Mouse (Mus musculus) spleen, adult 2 months (tissue): Measurements from ENCODE around the gene Rasgrp2. TPM values are rescaled to one million over a fixed set of nuclear protein-coding genes. Genes with fewer than 3 reads are reported as not detected.

Source experiments
- DNase-seq, 2 experiments: peaks; one replicate each; pipeline versions ENCODE4 v3.0.0 to v3.0.0-alpha.2; 2012 to 2021; ENCODE audit warnings: low spot score in 2 of 2, low read depth in 1 of 2
- H3K27ac ChIP-seq: fragments of 200-500 bp; 2 replicates; pipeline ENCODE4 v1.5.1; 2012; ENCODE audit warnings: low read length, inconsistent platforms; ENCODE audit not compliant: insufficient read depth
- H3K27me3 ChIP-seq: fragments of 200-500 bp; 2 replicates; pipeline ENCODE4 v1.6.1; 2012; ENCODE audit warnings: mild to moderate bottlenecking, moderate library complexity, low read length, inconsistent platforms; ENCODE audit not compliant: control insufficient read depth, insufficient read depth
- H3K36me3 ChIP-seq: fragments of 200-500 bp; 2 replicates; pipeline ENCODE4 v1.6.1; 2012; ENCODE audit warnings: mild to moderate bottlenecking, low read length, inconsistent platforms; ENCODE audit not compliant: control insufficient read depth, insufficient read depth
- H3K4me1 ChIP-seq: fragments of 200-500 bp; 2 replicates; pipeline ENCODE4 v1.6.1; 2011; ENCODE audit warnings: inconsistent platforms; ENCODE audit not compliant: control insufficient read depth, insufficient read depth, insufficient read length
- H3K4me3 ChIP-seq: fragments of 200-500 bp; 2 replicates; pipeline ENCODE4 v1.5.1; 2011; ENCODE audit warnings: mild to moderate bottlenecking, inconsistent platforms; ENCODE audit not compliant: insufficient read depth, insufficient read length; ENCODE audit errors: extremely low read depth
- CTCF ChIP-seq: fragments of 200-500 bp; IDR thresholded peaks from 2 replicates; pipeline ENCODE4 v1.5.1; 2011; ENCODE audit warnings: mild to moderate bottlenecking, inconsistent platforms; ENCODE audit not compliant: insufficient read depth, insufficient read length, insufficient replicate concordance; ENCODE audit errors: extremely low read depth
- POLR2A ChIP-seq: fragments of 200-500 bp; IDR thresholded peaks from 2 replicates; pipeline ENCODE4 v1.6.1; 2011; ENCODE audit warnings: low read depth, low read length, inconsistent platforms
- WGBS: fragments of 180-500 bp; shearing (Covaris S2); methylation state at CpG from one replicate; pipeline ENCODE4 v1.1.7; 2018; 5-methylcytosine and 5-hydroxymethylcytosine counted together
- polyA plus RNA-seq: library from polyadenylated mRNA; depleted of rRNA; stranded (reverse); fragments of >200 nt; gene quantifications from 2 replicates; pipeline ENCODE4 v1.2.3, GENCODE M21; 2012

The Rasgrp2 gene
- polyA plus RNA-seq, 1 experiment: 681 TPM

DNA sequence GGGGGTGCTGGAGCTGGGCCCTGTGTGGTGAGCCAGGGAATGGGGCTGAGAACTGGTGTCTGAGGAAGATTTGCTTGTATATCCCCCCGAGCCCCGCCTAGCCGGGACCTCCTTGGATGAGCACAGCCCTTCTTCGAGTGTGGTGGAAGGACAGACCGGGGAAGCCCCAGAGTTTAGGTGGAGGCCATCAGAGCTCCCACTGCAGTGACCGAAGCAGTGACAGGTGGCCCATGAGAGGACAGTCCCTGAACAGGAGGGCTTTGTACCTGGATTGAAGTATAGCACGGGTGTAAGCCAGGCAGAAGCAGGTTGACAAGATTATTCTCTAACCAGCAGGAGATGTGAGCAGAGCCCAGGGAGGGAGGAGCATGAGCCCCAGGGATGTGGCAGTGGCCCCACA lies 50.7 kb downstream of the Rasgrp2 start:
- H3K27ac ChIP-seq: no peak overlapping the region
- no peaks in the 10 kb centered on the region; the same call in 1 of the 2 replicates for H3K27me3 ChIP-seq
- no peak for DNase-seq
- H3K36me3 ChIP-seq: no peaks in the 10 kb centered on the region
- H3K4me1 ChIP-seq: peaks cover 9% of the 10 kb centered on the region; the same call in 1 of the 2 replicates
- WGBS: 87% methylated on average over 7 of the region's 7 CpGs
- TF ChIP-seq POLR2A (no peak), CTCF (no peak)
- no peak overlapping the region for H3K4me3 ChIP-seq

DNA sequence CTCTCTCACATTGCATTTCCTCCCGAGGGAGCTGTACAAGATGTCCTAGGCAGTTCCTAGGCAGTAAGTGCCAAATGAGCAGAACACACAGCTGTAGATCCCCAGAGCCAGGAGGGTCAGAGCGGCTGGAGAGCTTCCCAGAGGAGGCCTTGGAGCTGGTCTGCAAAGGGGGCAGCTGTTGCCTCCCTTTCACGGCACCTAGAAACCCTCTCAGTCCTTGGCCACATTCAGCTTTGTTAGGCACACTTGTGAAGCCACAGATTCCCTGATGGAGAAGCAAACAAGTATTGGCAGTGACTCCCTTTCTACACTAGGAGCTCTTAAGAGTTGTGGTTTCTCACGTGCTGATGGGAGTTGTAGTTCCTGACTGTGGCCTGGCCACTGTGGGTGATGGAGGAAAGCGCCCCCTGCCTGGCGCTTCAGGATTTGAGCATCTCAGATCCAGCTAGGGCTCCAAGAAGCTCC lies 52.9 kb downstream of the Rasgrp2 start:
- no peaks in the 10 kb centered on the region; the same call in 1 of the 2 replicates for H3K27me3 ChIP-seq
- H3K36me3 ChIP-seq: no peaks in the 10 kb centered on the region
- WGBS: 29% methylated on average over 6 of the region's 6 CpGs
- no peak overlapping the region for H3K27ac ChIP-seq
- peak; percentile 54 to 67 for DNase-seq
- TF ChIP-seq CTCF: peak; percentile 61; the same call in 1 of the 2 replicates
- no peak for TF ChIP-seq POLR2A
- H3K4me3 ChIP-seq: no peak overlapping the region
- H3K4me1 ChIP-seq: peaks cover 5% of the 10 kb centered on the region; the same call in 1 of the 2 replicates

DNA sequence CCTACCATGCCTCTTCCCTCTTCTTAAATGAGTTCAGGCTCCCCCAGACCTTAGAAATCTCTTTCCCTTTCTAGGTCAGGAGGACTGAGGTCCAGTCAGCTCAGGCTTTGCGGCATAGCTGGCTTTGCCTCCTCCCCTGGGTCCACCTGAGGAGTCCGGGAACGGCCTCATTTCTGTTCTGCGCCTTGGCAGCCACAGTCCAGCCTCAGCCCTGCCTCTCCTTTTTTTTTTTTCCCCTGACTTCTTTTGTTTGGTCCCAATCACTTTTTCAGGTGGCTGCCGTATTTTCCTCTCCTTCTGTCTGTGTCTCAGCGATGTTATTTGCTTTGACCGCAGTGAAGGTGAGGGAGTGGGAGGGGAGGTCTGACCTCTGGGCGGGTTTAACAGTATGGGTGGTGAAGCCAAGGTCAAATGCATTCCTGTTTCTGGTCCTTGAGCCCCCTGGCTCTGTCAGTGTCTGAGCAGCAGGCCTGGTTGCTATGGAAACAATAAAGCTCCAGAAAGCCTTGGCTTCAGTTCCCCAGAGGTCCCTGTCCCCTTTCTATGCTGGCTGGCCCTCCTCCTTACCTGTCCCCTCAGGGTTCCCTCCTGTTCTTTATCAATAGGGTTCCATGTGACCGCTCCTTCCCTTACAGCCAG lies 53.7 kb downstream of the Rasgrp2 start:
- no peak overlapping the region for H3K4me3 ChIP-seq
- H3K36me3 ChIP-seq: no peaks in the 10 kb centered on the region
- no peak overlapping the region for H3K27ac ChIP-seq
- no peak for DNase-seq
- H3K27me3 ChIP-seq: no peaks in the 10 kb centered on the region; the same call in 1 of the 2 replicates
- 91% methylated on average over 9 of the region's 9 CpGs for WGBS
- peaks cover 3% of the 10 kb centered on the region; the same call in 1 of the 2 replicates for H3K4me1 ChIP-seq
- TF ChIP-seq CTCF (no peak), POLR2A (no peak)

DNA sequence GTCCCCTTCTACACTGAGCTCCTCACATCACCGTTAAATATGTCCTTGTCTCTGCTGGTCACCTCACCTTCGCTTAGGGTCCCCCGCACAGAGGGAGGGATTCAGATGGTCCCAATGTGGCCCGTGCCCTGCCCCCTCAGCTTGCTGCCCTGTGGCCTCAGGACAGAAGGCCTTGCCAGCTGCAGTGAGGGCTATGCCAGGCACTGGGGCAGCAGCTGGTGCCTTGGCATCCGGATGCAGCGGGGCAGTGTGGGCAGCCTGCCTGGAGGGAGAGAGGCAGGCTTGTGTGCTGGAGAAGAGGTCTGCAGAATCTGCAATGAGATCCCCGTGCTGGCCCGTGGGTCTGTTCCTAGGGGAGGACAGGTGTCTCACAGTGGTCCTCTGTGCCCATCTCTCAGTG lies 54.2 kb downstream of the Rasgrp2 start:
- no peak for DNase-seq
- H3K4me1 ChIP-seq: peaks cover 3% of the 10 kb centered on the region; the same call in 1 of the 2 replicates
- H3K36me3 ChIP-seq: no peaks in the 10 kb centered on the region
- H3K4me3 ChIP-seq: no peak overlapping the region
- WGBS: 94% methylated on average over 8 of the region's 8 CpGs
- H3K27ac ChIP-seq: no peak overlapping the region
- TF ChIP-seq POLR2A: no peak
- no peak for TF ChIP-seq CTCF
- H3K27me3 ChIP-seq: no peaks in the 10 kb centered on the region

DNA sequence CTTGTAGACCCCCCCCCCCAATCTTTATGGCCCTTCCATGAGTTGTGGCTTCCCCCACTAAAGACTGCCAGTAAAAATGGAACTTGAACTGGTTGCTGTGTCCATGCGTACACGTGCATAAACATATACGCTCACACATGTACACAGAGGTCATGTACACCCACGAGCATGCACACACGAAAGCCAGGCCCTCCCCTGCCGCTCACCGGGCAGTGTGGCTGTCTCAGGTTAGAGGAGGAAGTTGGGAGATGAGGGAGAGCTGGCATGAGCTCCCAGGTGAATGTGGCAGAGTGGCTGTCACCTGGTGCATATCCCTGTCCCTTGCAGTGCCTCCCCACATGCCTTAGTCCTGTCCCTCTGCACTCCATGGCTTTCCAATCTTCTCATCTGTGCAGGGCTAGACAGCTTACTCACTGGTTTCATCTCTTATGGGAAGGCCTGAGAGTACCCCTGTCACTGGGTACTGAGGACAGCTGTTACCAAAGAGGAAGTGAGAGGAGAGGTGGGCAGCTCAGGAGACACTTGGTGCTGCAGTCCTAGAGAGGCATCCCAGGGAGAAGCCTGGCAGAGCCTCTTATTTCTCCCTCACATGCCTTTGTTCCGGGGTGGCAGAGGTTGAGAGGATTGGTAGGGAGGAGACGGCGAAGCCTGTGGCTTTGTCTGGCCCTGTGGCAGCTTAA lies 55.0 kb downstream of the Rasgrp2 start:
- Histone ChIP-seq H3K36me3 (no peaks in the 10 kb centered on the region), H3K4me3 (no peak overlapping the region), H3K27ac (no peak overlapping the region), H3K27me3 (no peaks in the 10 kb centered on the region), H3K4me1 (peaks cover 3% of the 10 kb centered on the region; the same call in 1 of the 2 replicates)
- WGBS: 60% methylated on average over 10 of the region's 10 CpGs
- DNase-seq: no peak
- TF ChIP-seq CTCF (no peak), POLR2A (no peak)

DNA sequence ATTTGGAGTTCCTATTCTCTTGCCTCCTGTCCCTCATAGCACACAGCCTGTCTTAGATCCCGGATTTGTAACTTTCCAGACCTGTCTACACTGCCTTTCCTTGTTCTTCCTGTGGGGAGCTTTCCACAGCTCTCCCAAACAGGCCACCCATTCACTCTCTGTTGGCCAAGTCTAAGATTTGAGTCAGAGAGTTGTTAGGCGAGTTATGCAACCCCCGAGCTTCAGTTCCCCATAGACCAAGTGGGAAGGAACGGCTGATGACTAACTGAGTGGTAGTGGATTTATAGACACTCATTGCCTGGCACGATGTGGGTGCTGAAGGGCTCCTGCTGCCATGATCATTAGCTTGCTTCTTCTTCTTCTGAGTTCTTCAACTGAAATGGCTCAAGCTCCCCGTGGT lies 60.4 kb downstream of the Rasgrp2 start:
- Histone ChIP-seq H3K27me3 (no peaks in the 10 kb centered on the region), H3K36me3 (no peaks in the 10 kb centered on the region), H3K27ac (no peak overlapping the region), H3K4me1 (no peaks in the 10 kb centered on the region), H3K4me3 (no peak overlapping the region)
- 64% methylated on average over 6 of the region's 6 CpGs for WGBS
- TF ChIP-seq POLR2A: no peak
- TF ChIP-seq CTCF: no peak
- no peak for DNase-seq

DNA sequence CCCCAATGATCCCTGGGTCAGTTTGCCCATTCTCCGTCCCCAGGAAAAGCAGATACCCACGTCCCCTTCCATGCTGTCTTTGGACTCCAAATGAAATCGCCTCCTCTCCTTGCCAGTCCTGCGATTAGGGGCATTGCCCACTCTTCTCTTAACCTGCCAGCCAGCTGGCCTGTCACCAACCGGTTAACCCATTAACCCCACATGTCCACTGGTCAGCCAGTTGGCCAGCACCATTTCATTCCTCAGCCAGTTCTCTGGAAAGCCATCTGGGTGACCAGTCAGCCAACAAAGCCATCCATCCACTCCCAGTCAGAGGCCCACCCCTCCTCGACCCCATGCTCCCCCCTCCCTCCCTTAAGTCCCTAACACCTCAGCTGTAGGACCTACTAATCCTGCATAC lies 63.7 kb downstream of the Rasgrp2 start:
- Histone ChIP-seq H3K4me1 (no peaks in the 10 kb centered on the region), H3K4me3 (no peak overlapping the region), H3K27me3 (no peaks in the 10 kb centered on the region), H3K27ac (no peak overlapping the region), H3K36me3 (no peaks in the 10 kb centered on the region)
- WGBS: 82% methylated on average over 6 of the region's 6 CpGs
- DNase-seq: no peak
- no peak for TF ChIP-seq CTCF
- TF ChIP-seq POLR2A: no peak
